ENCODE assay signal across 10 mouse cellular contexts in the genomic region with DNA sequence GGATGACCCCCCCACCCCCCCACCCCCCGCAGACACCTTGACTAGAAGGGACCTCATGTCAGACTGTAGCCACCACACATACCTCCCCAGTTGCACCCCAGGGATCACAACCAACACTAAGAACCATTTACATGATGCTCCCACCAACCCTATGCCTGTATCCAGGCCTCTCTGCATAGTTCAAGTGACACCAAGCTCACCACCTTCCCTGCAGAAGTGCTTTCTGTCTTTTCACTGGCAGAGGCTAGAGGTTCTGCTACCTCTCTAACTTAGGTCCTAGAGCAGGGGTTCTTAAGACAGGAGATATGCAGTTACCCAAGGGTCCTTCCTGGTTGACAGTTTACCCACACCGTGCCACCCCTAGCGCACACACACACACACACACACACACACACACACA. TPM values are rescaled to one million over a fixed set of nuclear protein-coding genes. Genes with fewer than 3 reads are reported as not detected.
DNase-seq lines count a peak whose midpoint lies in the region; ATAC-seq and TF ChIP-seq lines count a peak whose summit lies in the region.
"Had no signal": no experiment of that assay in that cellular context is flagged by ENCODE, and none has a peak within 500 bp of the region (broad histone marks: within the 10 kb centered on the region; RNA-seq: fewer than 3 reads in every experiment).

No protein-coding gene starts in this region.

- DNase-seq in heart, postnatal 36 days: no peak
- no peak for DNase-seq in midbrain, embryonic 14.5 days
- no peak for DNase-seq in thymus, postnatal 10 days (ENCODE audit: low spot score in 2 of 2)
- no peak for DNase-seq in thymus, adult 2 months
- no peak for DNase-seq in left cerebral cortex, postnatal 10 days (ENCODE audit: extremely low spot score in 1 of 2, low spot score in 2 of 2)

- peak overlapping the region; percentile 90 for H3K4me2 ChIP-seq in heart, embryonic 13.5 days
- H3K4me2 ChIP-seq in embryonic facial prominence, embryonic 13.5 days: peak overlapping the region; percentile 96
- H3K4me2 ChIP-seq in hindbrain, embryonic 13.5 days: peak overlapping the region; percentile 85
- peak overlapping the region; percentile 100 for H3K4me2 ChIP-seq in midbrain, embryonic 14.5 days (ENCODE audit: low read length)

- H3K36me3 ChIP-seq in heart, embryonic 13.5 days: peaks cover 20% of the 10 kb centered on the region
- H3K36me3 ChIP-seq in embryonic facial prominence, embryonic 13.5 days: peaks cover 22% of the 10 kb centered on the region; the same call in 1 of the 2 replicates
- peaks cover 19% of the 10 kb centered on the region for H3K36me3 ChIP-seq in hindbrain, embryonic 13.5 days
- peaks cover 14% of the 10 kb centered on the region for H3K36me3 ChIP-seq in midbrain, embryonic 14.5 days (ENCODE audit: control insufficient read depth, insufficient read depth, low read length)
- H3K36me3 ChIP-seq in thymus, adult 2 months (ENCODE audit: control insufficient read depth, insufficient read depth, low read length): no peaks in the 10 kb centered on the region

- H3K27ac ChIP-seq in heart, embryonic 13.5 days (replicated peaks): peak overlapping the region; percentile 74
- peak overlapping the region; percentile 72 for H3K27ac ChIP-seq in embryonic facial prominence, embryonic 13.5 days
- no peak overlapping the region for H3K27ac ChIP-seq in hindbrain, embryonic 13.5 days
- no peak overlapping the region for H3K27ac ChIP-seq in midbrain, embryonic 14.5 days (replicated peaks; ENCODE audit: low read depth, low read length)
- no peak overlapping the region for H3K27ac ChIP-seq in thymus, adult 2 months (ENCODE audit: control insufficient read depth, insufficient read depth, low read length)

- H3K9ac ChIP-seq in heart, embryonic 13.5 days: peak overlapping the region; percentile 70
- H3K9ac ChIP-seq in embryonic facial prominence, embryonic 13.5 days: peak overlapping the region; percentile 59
- H3K9ac ChIP-seq in hindbrain, embryonic 13.5 days: peak overlapping the region; percentile 100
- peak overlapping the region; percentile 37; the same call in 1 of the 2 replicates for H3K9ac ChIP-seq in midbrain, embryonic 14.5 days (replicated peaks; ENCODE audit: low read length)

- TF ChIP-seq CTCF in thymus, adult 2 months (IDR thresholded peaks at IDR 0.05; ENCODE audit: borderline replicate concordance, control insufficient read depth, extremely low read depth, insufficient read depth, low read length, poor library complexity): no peak

- intact Hi-C loops in heart, postnatal 36 days (cut with DNase I): no loop called here
- intact Hi-C loops in left cerebral cortex, postnatal 10 days (cut with DNase I): loop anchor here (5.0 kb wide), 1 partner anchor 33 kb away; no protein-coding TSS in a partner anchor

- H3K4me3 ChIP-seq in heart, embryonic 13.5 days: peak overlapping the region; percentile 94; the same call in 1 of the 2 replicates
- H3K4me3 ChIP-seq in embryonic facial prominence, embryonic 13.5 days: peak overlapping the region; percentile 93
- peak overlapping the region; percentile 97 for H3K4me3 ChIP-seq in hindbrain, embryonic 13.5 days
- peak overlapping the region; percentile 96 for H3K4me3 ChIP-seq in midbrain, embryonic 14.5 days (replicated peaks; ENCODE audit: low read depth, low read length)
- H3K4me3 ChIP-seq in thymus, adult 2 months (ENCODE audit: control insufficient read depth, insufficient read depth, low read length): no peak overlapping the region

- no peaks in the 10 kb centered on the region for H3K9me3 ChIP-seq in heart, embryonic 13.5 days
- H3K9me3 ChIP-seq in embryonic facial prominence, embryonic 13.5 days: no peaks in the 10 kb centered on the region
- H3K9me3 ChIP-seq in hindbrain, embryonic 13.5 days: no peaks in the 10 kb centered on the region
- H3K9me3 ChIP-seq in midbrain, embryonic 14.5 days (ENCODE audit: control insufficient read depth, low read length): no peaks in the 10 kb centered on the region

- no peak for TF ChIP-seq POLR2A in thymus, adult 2 months (IDR thresholded peaks at IDR 0.05; ENCODE audit: control insufficient read depth, extremely low read depth, insufficient read depth, low read length, poor library complexity)

- ATAC-seq in heart, embryonic 13.5 days (ENCODE audit: extremely low read depth, insufficient number of reproducible peaks, low FRiP score, low TSS enrichment): no peak
- no peak for ATAC-seq in embryonic facial prominence, embryonic 13.5 days (ENCODE audit: insufficient number of reproducible peaks, insufficient read depth, low FRiP score, low TSS enrichment, low read depth)
- no peak for ATAC-seq in hindbrain, embryonic 13.5 days (ENCODE audit: low FRiP score)
- ATAC-seq in midbrain, embryonic 14.5 days (ENCODE audit: low FRiP score, low TSS enrichment): no peak

- WGBS in heart, embryonic 13.5 days: 78% methylated on average over 3 of the region's 3 CpGs
- 88% methylated on average over 3 of the region's 3 CpGs for WGBS in embryonic facial prominence, embryonic 13.5 days
- WGBS in hindbrain, embryonic 13.5 days: 77% methylated on average over 3 of the region's 3 CpGs
- WGBS in midbrain, embryonic 14.5 days: 90% methylated on average over 3 of the region's 3 CpGs
- WGBS in thymus, adult 2 months: 64% methylated on average over 3 of the region's 3 CpGs

- peaks cover 81% of the 10 kb centered on the region for H3K4me1 ChIP-seq in heart, embryonic 13.5 days
- H3K4me1 ChIP-seq in embryonic facial prominence, embryonic 13.5 days: peaks cover 81% of the 10 kb centered on the region
- peaks cover 81% of the 10 kb centered on the region for H3K4me1 ChIP-seq in hindbrain, embryonic 13.5 days (replicated peaks)
- peaks cover 77% of the 10 kb centered on the region for H3K4me1 ChIP-seq in midbrain, embryonic 14.5 days (ENCODE audit: control insufficient read depth, insufficient read depth, low read length)
- peaks cover 17% of the 10 kb centered on the region for H3K4me1 ChIP-seq in thymus, adult 2 months (replicated peaks; ENCODE audit: control insufficient read depth, insufficient read depth, low read length)

- H3K27me3 ChIP-seq in heart, embryonic 13.5 days (replicated peaks): 0 out of 2 replicates have a peak, but pooled peaks cover under 1% of the 10 kb centered on the region
- H3K27me3 ChIP-seq in embryonic facial prominence, embryonic 13.5 days: no peaks in the 10 kb centered on the region
- no peaks in the 10 kb centered on the region for H3K27me3 ChIP-seq in hindbrain, embryonic 13.5 days
- no peaks in the 10 kb centered on the region for H3K27me3 ChIP-seq in midbrain, embryonic 14.5 days (ENCODE audit: control insufficient read depth, insufficient read depth, low read length)
- H3K27me3 ChIP-seq in thymus, adult 2 months (ENCODE audit: control insufficient read depth, insufficient read depth, low read length): peaks cover 6% of the 10 kb centered on the region; the same call in 1 of the 2 replicates

RNA-seq across cellular contexts. Expression of a gene that starts 3.8 kb away (rescaled TPM):
- 2.6 TPM in 2 replicates for polyA plus RNA-seq in heart, embryonic 13.5 days (2015; fragmentation: Nextera tagmentation; extraction: Ambion mirVana)
- 10 to 100 TPM; 11.5 to 13.4 TPM for total RNA-seq in heart, postnatal 36 days (2021)
- polyA plus RNA-seq in embryonic facial prominence, embryonic 13.5 days (2015; fragmentation: Nextera tagmentation; extraction: Ambion mirVana): 4.6 and 7.1 TPM in 2 replicates
- 6.2 and 6.4 TPM in 2 replicates for polyA plus RNA-seq in hindbrain, embryonic 13.5 days (2015; fragmentation: Nextera tagmentation; extraction: Ambion mirVana)
- polyA plus RNA-seq in midbrain, embryonic 14.5 days (2014; fragmentation: Nextera tagmentation; extraction: Ambion mirVana): 12.0 and 13.1 TPM in 2 replicates
- 5.2 and 5.3 TPM in 2 replicates for polyA plus RNA-seq in thymus, adult 2 months (2012; rRNA removed)
- total RNA-seq in left cerebral cortex, postnatal 10 days (2021): 10 to 100 TPM; 61.2 to 61.4 TPM

RNA-seq across cellular contexts. Expression of a gene that starts 11.6 kb away (rescaled TPM):
- not detected in 2 replicates for polyA plus RNA-seq in heart, embryonic 13.5 days (2015; fragmentation: Nextera tagmentation; extraction: Ambion mirVana)
- total RNA-seq in heart, postnatal 36 days (2021): not detected
- not detected in 2 replicates for polyA plus RNA-seq in embryonic facial prominence, embryonic 13.5 days (2015; fragmentation: Nextera tagmentation; extraction: Ambion mirVana)
- not detected in 2 replicates for polyA plus RNA-seq in hindbrain, embryonic 13.5 days (2015; fragmentation: Nextera tagmentation; extraction: Ambion mirVana)
- not detected in 2 replicates for polyA plus RNA-seq in midbrain, embryonic 14.5 days (2014; fragmentation: Nextera tagmentation; extraction: Ambion mirVana)
- polyA plus RNA-seq in thymus, adult 2 months (2012; rRNA removed): not detected in 2 replicates
- total RNA-seq in left cerebral cortex, postnatal 10 days (2021): not detected
- total RNA-seq: liver, adult 2 months had no signal
- polyA plus RNA-seq: gonadal fat pad, adult 2 months; liver, adult 2 months had no signal

RNA-seq across cellular contexts. Expression of a gene that starts 59.8 kb away (rescaled TPM):
- polyA plus RNA-seq in heart, embryonic 13.5 days (2015; fragmentation: Nextera tagmentation; extraction: Ambion mirVana): 15.9 and 16.4 TPM in 2 replicates
- 10 to 100 TPM; 21.9 to 29.5 TPM for total RNA-seq in heart, postnatal 36 days (2021)
- 22.7 and 29.3 TPM in 2 replicates for polyA plus RNA-seq in embryonic facial prominence, embryonic 13.5 days (2015; fragmentation: Nextera tagmentation; extraction: Ambion mirVana)
- polyA plus RNA-seq in hindbrain, embryonic 13.5 days (2015; fragmentation: Nextera tagmentation; extraction: Ambion mirVana): 11.6 and 11.9 TPM in 2 replicates
- polyA plus RNA-seq in midbrain, embryonic 14.5 days (2014; fragmentation: Nextera tagmentation; extraction: Ambion mirVana): 9.2 and 12.1 TPM in 2 replicates
- polyA plus RNA-seq in thymus, adult 2 months (2012; rRNA removed): 49.9 and 57.1 TPM in 2 replicates
- total RNA-seq in left cerebral cortex, postnatal 10 days (2021): 10 to 100 TPM; 16.7 to 17.4 TPM

Comparison
In these comparisons a context has a peak if more than half of its experiments do, and no peak if none do; other contexts are left out.
1. H3K27ac ChIP-seq: peak in heart, embryonic 13.5 days (single experiment) and embryonic facial prominence, embryonic 13.5 days (single experiment); none in hindbrain, embryonic 13.5 days (single experiment), midbrain, embryonic 14.5 days (single experiment) and thymus, adult 2 months (single experiment).
2. H3K9ac ChIP-seq: peak in every context shown above with its lines; median percentile 100 in hindbrain, embryonic 13.5 days; 70 in heart, embryonic 13.5 days; 59 in embryonic facial prominence, embryonic 13.5 days; 37 in midbrain, embryonic 14.5 days.
3. Peak in every context shown above with its lines, with median percentiles within 50 percentile points of each other: H3K4me2 ChIP-seq.